Mouse (Mus musculus) myocyte (in vitro differentiated cells): Measurements from ENCODE around the gene Tbcc. TPM values are rescaled to one million over a fixed set of nuclear protein-coding genes. Genes with fewer than 3 reads are reported as not detected.
A peak's percentile ranks its signal among the peaks of the same experiment; 100 is the strongest.

Experiments
- H3K27me3 ChIP-seq: one replicate; pipeline ENCODE4 v1.6.1; 2011; ENCODE audit not compliant: control insufficient read depth, insufficient read depth, insufficient read length
- H3K36me3 ChIP-seq: one replicate; pipeline ENCODE4 v1.6.1; 2011; ENCODE audit not compliant: control insufficient read depth, insufficient read depth
- H3K4me2 ChIP-seq: one replicate; pipeline ENCODE4 v1.6.1; 2011; ENCODE audit warnings: low read depth, control low read depth
- H3K4me3 ChIP-seq: one replicate; pipeline ENCODE4 v1.5.1; 2011; ENCODE audit warnings: mild to moderate bottlenecking, control low read depth, moderate library complexity
- H3K79me2 ChIP-seq: one replicate; pipeline ENCODE4 v1.6.1; 2011; ENCODE audit not compliant: control insufficient read depth, insufficient read depth
- H3ac ChIP-seq: one replicate; pipeline ENCODE4 v1.6.1; 2011; ENCODE audit not compliant: control insufficient read depth, insufficient read length
- CEBPB ChIP-seq: IDR thresholded peaks from 2 replicates; pipeline ENCODE4 v1.6.1; 2011; ENCODE audit warnings: mild to moderate bottlenecking, moderate library complexity; ENCODE audit not compliant: poor library complexity, insufficient read depth, severe bottlenecking
- E2F4 ChIP-seq: IDR thresholded peaks from one replicate; pipeline ENCODE4 v1.6.1; 2011; ENCODE audit warnings: mild to moderate bottlenecking, control low read depth, moderate library complexity; ENCODE audit not compliant: insufficient read depth
- MAX ChIP-seq: IDR thresholded peaks from one replicate; pipeline ENCODE4 v1.6.1; 2011; ENCODE audit warnings: low read depth, mild to moderate bottlenecking, control low read depth
- MYOD1 ChIP-seq, 3 experiments: IDR thresholded peaks; one replicate each; pipeline ENCODE4 v1.6.1; 2011; ENCODE audit warnings: control low read depth in 2 of 3, low read depth in 2 of 3, mild to moderate bottlenecking in 2 of 3, moderate library complexity in 1 of 3; ENCODE audit not compliant: insufficient read length in 2 of 3, control insufficient read depth in 1 of 3
- MYOG ChIP-seq, 3 experiments: IDR thresholded peaks; one replicate each; pipeline ENCODE4 v1.6.1; 2011; ENCODE audit warnings: control low read depth in 2 of 3, low read depth in 2 of 3, mild to moderate bottlenecking in 2 of 3; ENCODE audit not compliant: insufficient read length in 2 of 3, control insufficient read depth in 1 of 3, insufficient read depth in 1 of 3
- POLR2A ChIP-seq: IDR thresholded peaks from one replicate; pipeline ENCODE4 v1.6.1; 2011; ENCODE audit warnings: low read depth, mild to moderate bottlenecking, control low read depth, moderate library complexity; ENCODE audit not compliant: insufficient read length
- POLR2AphosphoS2 ChIP-seq: IDR thresholded peaks from one replicate; pipeline ENCODE4 v1.6.1; 2011; ENCODE audit warnings: low read depth, control low read depth; ENCODE audit not compliant: insufficient read length
- REST ChIP-seq: IDR thresholded peaks from one replicate; pipeline ENCODE4 v1.6.1; 2011; ENCODE audit warnings: mild to moderate bottlenecking, control low read depth, moderate library complexity; ENCODE audit not compliant: insufficient read depth, insufficient read length
- SRF ChIP-seq: IDR thresholded peaks from one replicate; pipeline ENCODE4 v1.6.1; 2011; ENCODE audit warnings: low read depth; ENCODE audit not compliant: control insufficient read depth, insufficient read length
- TCF12 ChIP-seq: IDR thresholded peaks from one replicate; pipeline ENCODE4 v1.6.1; 2011; ENCODE audit warnings: mild to moderate bottlenecking, control low read depth; ENCODE audit not compliant: poor library complexity, insufficient read depth, severe bottlenecking
- TCF3 ChIP-seq: IDR thresholded peaks from one replicate; pipeline ENCODE4 v1.6.1; 2011; ENCODE audit warnings: low read depth, control low read depth; ENCODE audit not compliant: insufficient read length
- USF1 ChIP-seq: IDR thresholded peaks from one replicate; pipeline ENCODE4 v1.6.1; 2011; ENCODE audit warnings: low read depth, mild to moderate bottlenecking, control low read depth, moderate library complexity
- polyA plus RNA-seq: library from polyadenylated mRNA; unstranded; fragments of >200 nt; fragmentation: generic; extraction: Trizol; gene quantifications from one replicate; pipeline ENCODE4 v1.2.1, GENCODE M21; 2012; ENCODE audit warnings: missing spikeins

Gene Tbcc
- 46.1 TPM for polyA plus RNA-seq

DNA sequence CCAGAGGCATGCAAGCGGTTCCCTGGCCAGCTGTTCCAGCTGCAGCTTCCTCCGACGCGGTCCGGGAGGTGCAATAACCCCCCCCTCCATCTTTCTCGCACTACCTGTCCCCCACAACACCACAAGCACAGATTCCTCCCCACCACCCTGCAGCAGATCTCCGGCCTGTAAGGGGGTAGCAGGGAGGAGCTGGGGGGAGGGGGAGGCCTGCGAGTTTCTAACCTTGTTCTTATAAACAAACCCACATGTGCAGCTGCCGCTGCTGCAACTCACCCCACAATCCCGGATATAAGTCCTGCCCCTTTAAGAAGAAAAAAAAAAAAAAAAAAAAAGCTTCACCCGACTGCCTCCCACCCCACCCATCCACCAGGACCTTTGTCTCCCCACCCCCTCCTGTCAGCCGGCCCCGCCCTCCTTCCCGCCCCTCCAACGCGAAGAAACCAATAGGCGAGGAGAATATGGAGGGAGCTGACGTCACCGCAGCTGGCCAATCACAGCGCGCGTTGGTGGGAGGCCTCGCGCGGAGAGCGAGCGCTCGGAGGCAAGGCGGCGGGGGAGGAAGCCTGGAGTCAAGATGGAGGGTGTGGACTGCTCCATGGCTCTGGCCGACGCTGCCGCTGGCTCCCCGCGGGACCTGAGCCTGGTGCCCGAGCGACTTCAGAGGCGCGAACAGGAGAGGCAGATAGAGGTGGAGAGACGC lies at the start of gene Tbcc:
Gene Tbcc, plus strand, starts transcription at position 569 of the 700 bp plus-strand sequence.
- Histone ChIP-seq H3K4me2 (peak within 1 kb of the TSS; percentile 97), H3K27me3 (no peaks in the 10 kb centered on the region), H3K79me2 (peaks cover 27% of the 10 kb centered on the region), H3ac (peak within 1 kb of the TSS; percentile 69), H3K4me3 (peak within 1 kb of the TSS; percentile 87), H3K36me3 (no peaks in the 10 kb centered on the region)
- no peak for TF ChIP-seq TCF3
- TF ChIP-seq E2F4: no peak
- no peak for TF ChIP-seq TCF12
- TF ChIP-seq POLR2AphosphoS2: peak; percentile 99
- TF ChIP-seq USF1: no peak
- TF ChIP-seq MYOG (IDR thresholded peaks at IDR 0.05; ENCODE audit: control insufficient read depth in 1 of 3, insufficient read depth in 1 of 3, insufficient read length in 2 of 3, low read depth in 2 of 3): peak in 1 of 3 experiments; percentile 15
- peak; percentile 100 for TF ChIP-seq POLR2A
- TF ChIP-seq MAX: no peak
- TF ChIP-seq CEBPB: no peak
- no peak for TF ChIP-seq MYOD1 (IDR thresholded peaks at IDR 0.05; ENCODE audit: control insufficient read depth in 1 of 3, insufficient read length in 2 of 3, low read depth in 2 of 3)
- no peak for TF ChIP-seq SRF
- TF ChIP-seq REST: peak; percentile 55

DNA sequence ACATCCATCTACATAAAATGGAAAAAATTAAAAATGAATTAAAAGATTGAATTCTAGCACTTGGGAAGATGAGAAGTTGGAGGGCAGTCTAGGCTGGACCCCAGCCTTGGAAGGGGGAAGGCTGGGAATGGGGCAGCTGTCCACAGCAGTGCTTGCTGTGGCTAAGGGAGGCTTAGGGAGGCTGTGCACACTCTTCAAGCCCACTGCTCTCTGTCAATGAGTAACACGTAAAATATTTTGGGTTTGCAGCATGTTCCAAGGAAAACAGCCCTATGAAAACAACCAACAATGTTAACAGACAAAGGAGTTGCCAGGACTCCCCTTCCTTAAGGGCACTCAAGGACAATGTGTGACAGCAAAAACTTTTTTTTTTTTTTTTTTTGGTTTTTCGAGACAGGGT lies 47.5 kb upstream of the Tbcc start:
- Histone ChIP-seq H3K27me3 (no peaks in the 10 kb centered on the region), H3ac (no peak overlapping the region), H3K4me2 (peak overlapping the region; percentile 22), H3K36me3 (no peaks in the 10 kb centered on the region), H3K79me2 (peaks cover 5% of the 10 kb centered on the region), H3K4me3 (no peak overlapping the region)
- TF ChIP-seq MYOD1 (IDR thresholded peaks at IDR 0.05; ENCODE audit: control insufficient read depth in 1 of 3, insufficient read length in 2 of 3, low read depth in 2 of 3): peak in 2 of 3 experiments; percentile 92 to 94
- no peak for TF ChIP-seq REST
- no peak for TF ChIP-seq TCF12
- TF ChIP-seq SRF: no peak
- peak; percentile 22 for TF ChIP-seq TCF3
- TF ChIP-seq MYOG (IDR thresholded peaks at IDR 0.05; ENCODE audit: control insufficient read depth in 1 of 3, insufficient read depth in 1 of 3, insufficient read length in 2 of 3, low read depth in 2 of 3): peak in 2 of 3 experiments; percentile 75 to 88

DNA sequence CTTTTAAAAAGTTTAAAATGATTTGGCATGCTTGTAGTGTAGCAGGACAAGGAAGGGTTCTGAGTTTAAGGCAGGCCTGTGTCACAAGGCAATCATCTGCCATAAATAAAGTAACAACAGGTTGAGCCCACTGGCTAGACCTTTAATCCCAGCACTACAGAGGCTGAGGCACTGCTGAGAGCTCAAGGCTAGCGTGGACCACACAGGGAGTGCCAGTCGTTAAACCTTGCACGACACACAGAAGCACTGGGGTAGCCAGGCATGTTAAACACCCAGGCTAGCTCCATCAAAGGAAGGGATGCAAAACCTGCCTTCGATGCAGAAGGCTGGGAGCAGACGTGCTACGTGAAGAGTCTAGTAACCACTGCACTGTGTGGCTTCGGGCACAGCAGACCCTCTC lies 46.8 kb upstream of the Tbcc start:
- H3K79me2 ChIP-seq: peaks cover 5% of the 10 kb centered on the region
- H3ac ChIP-seq: no peak overlapping the region
- no peak for TF ChIP-seq MAX
- no peak for TF ChIP-seq E2F4
- TF ChIP-seq MYOD1 (IDR thresholded peaks at IDR 0.05; ENCODE audit: control insufficient read depth in 1 of 3, insufficient read length in 2 of 3, low read depth in 2 of 3): no peak
- TF ChIP-seq USF1: no peak
- no peak for TF ChIP-seq TCF3
- TF ChIP-seq CEBPB: no peak
- TF ChIP-seq SRF: no peak
- no peak for TF ChIP-seq POLR2AphosphoS2
- no peak for TF ChIP-seq POLR2A
- no peak for TF ChIP-seq MYOG (IDR thresholded peaks at IDR 0.05; ENCODE audit: control insufficient read depth in 1 of 3, insufficient read depth in 1 of 3, insufficient read length in 2 of 3, low read depth in 2 of 3)
- H3K4me2 ChIP-seq: peak overlapping the region; percentile 22
- H3K27me3 ChIP-seq: no peaks in the 10 kb centered on the region
- no peaks in the 10 kb centered on the region for H3K36me3 ChIP-seq
- H3K4me3 ChIP-seq: no peak overlapping the region

DNA sequence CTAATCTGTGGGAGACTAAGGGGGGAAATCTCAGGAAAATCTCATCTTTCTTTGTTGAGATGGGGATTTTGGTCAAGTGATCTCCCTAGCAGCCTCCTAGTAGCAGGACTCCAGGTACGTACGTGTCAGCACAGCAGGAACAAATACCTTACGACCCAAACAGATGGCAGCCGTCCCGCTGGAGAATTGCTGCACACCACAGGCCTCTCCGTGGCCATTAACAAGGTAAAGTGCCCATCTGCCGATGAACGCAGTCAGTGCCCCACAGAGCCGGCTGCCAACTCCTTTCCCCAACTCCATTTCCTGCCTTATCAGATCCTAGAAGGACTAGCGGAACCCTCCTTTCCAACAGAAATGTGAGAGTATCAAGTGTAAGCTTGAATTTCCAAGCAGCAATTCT lies 45.7 kb upstream of the Tbcc start:
- no peak overlapping the region for H3K4me2 ChIP-seq
- TF ChIP-seq POLR2A: no peak
- no peak for TF ChIP-seq POLR2AphosphoS2
- TF ChIP-seq SRF: no peak
- no peak for TF ChIP-seq TCF12
- no peak for TF ChIP-seq E2F4
- no peak for TF ChIP-seq MAX
- no peak for TF ChIP-seq REST
- no peak for TF ChIP-seq TCF3
- TF ChIP-seq MYOG (IDR thresholded peaks at IDR 0.05; ENCODE audit: control insufficient read depth in 1 of 3, insufficient read depth in 1 of 3, insufficient read length in 2 of 3, low read depth in 2 of 3): no peak
- no peak for TF ChIP-seq MYOD1 (IDR thresholded peaks at IDR 0.05; ENCODE audit: control insufficient read depth in 1 of 3, insufficient read length in 2 of 3, low read depth in 2 of 3)
- no peak for TF ChIP-seq USF1
- TF ChIP-seq CEBPB: no peak
- H3K79me2 ChIP-seq: peaks cover 5% of the 10 kb centered on the region
- no peak overlapping the region for H3ac ChIP-seq
- H3K27me3 ChIP-seq: no peaks in the 10 kb centered on the region
- H3K36me3 ChIP-seq: no peaks in the 10 kb centered on the region
- H3K4me3 ChIP-seq: no peak overlapping the region
